Mouse (Mus musculus) liver, postnatal 0 days (tissue): ENCODE results near the gene Adamts17.

Experiments used
- CTCF ChIP-seq: sonication (generic); IDR thresholded peaks from 2 replicates; pipeline ENCODE4 v1.5.1; 2016; ENCODE audit warnings: antibody characterized with exemption, low read depth
- EP300 ChIP-seq: IDR thresholded peaks from 2 replicates; pipeline ENCODE4 v1.6.1; 2016; ENCODE audit warnings: antibody characterized with exemption, low read depth, mild to moderate bottlenecking

GRCm38 (mm10) chr7:67054876-67055275 is 215.3 kb downstream of the Adamts17 start:
- TF ChIP-seq CTCF: no peak
- no peak for TF ChIP-seq EP300
